Mouse (Mus musculus) urinary bladder, adult 2 months (tissue): Measurements from ENCODE around the gene St7. TPM values are rescaled to one million over a fixed set of nuclear protein-coding genes. Genes with fewer than 3 reads are reported as not detected.

Source experiments
- DNase-seq: peaks from one replicate; pipeline ENCODE4 v3.0.0; 2022; ENCODE audit warnings: low spot score
- polyA plus RNA-seq: library from polyadenylated mRNA; depleted of rRNA; stranded (reverse); fragments of >200 nt; gene quantifications from 2 replicates; pipeline ENCODE4 v1.2.3, GENCODE M21; 2012

The St7 gene
- polyA plus RNA-seq, 1 experiment, result 33.4 TPM

- DNase-seq, result no peak
Measured at GRCm38 (mm10) chr6:17719423-17719822, 26.7 kb downstream of the St7 start.

GRCm38 (mm10) chr6:17720022-17720421, 27.3 kb downstream of the St7 start:
- no peak for DNase-seq

- no peak for DNase-seq
Measured at GRCm38 (mm10) chr6:17721706-17722105, 29.0 kb downstream of the St7 start.

- DNase-seq, result no peak
Measured at GRCm38 (mm10) chr6:17725841-17726460, 33.2 kb downstream of the St7 start.

GRCm38 (mm10) chr6:17727241-17727640, 34.5 kb downstream of the St7 start:
- DNase-seq, result no peak

- no peak for DNase-seq
Measured at GRCm38 (mm10) chr6:17727891-17728790, 35.4 kb downstream of the St7 start.

GRCm38 (mm10) chr6:17730122-17730521, 37.4 kb downstream of the St7 start:
- DNase-seq, result no peak

- no peak for DNase-seq
Measured at GRCm38 (mm10) chr6:17731694-17732093, 39.0 kb downstream of the St7 start.

- DNase-seq, result no peak
Measured at GRCm38 (mm10) chr6:17733951-17734411, 41.2 kb downstream of the St7 start.

GRCm38 (mm10) chr6:17737262-17737948, 44.7 kb downstream of the St7 start:
- DNase-seq, result no peak

GRCm38 (mm10) chr6:17740128-17740527, 47.4 kb downstream of the St7 start:
- no peak for DNase-seq

GRCm38 (mm10) chr6:17741639-17742038, 48.9 kb downstream of the St7 start:
- DNase-seq, result no peak

- DNase-seq, result no peak
Measured at GRCm38 (mm10) chr6:17742209-17742608, 49.5 kb downstream of the St7 start.

- no peak for DNase-seq
Measured at GRCm38 (mm10) chr6:17743325-17743724, 50.6 kb downstream of the St7 start.

GRCm38 (mm10) chr6:17747724-17748123, 55.0 kb downstream of the St7 start:
- no peak for DNase-seq

- no peak for DNase-seq
Measured at GRCm38 (mm10) chr6:17748866-17749582, 56.3 kb downstream of the St7 start.

GRCm38 (mm10) chr6:17749596-17749995, 56.9 kb downstream of the St7 start:
- no peak for DNase-seq

GRCm38 (mm10) chr6:17750041-17750660, 57.4 kb downstream of the St7 start:
- DNase-seq, result no peak

- DNase-seq, result no peak
Measured at GRCm38 (mm10) chr6:17750957-17751356, 58.2 kb downstream of the St7 start.

- DNase-seq, result no peak
Measured at GRCm38 (mm10) chr6:17755902-17756301, 63.2 kb downstream of the St7 start.

- DNase-seq, result no peak
Measured at GRCm38 (mm10) chr6:17758568-17758967, 65.8 kb downstream of the St7 start.
